ENCODE assay signal across 8 mouse cellular contexts in the genomic region with DNA sequence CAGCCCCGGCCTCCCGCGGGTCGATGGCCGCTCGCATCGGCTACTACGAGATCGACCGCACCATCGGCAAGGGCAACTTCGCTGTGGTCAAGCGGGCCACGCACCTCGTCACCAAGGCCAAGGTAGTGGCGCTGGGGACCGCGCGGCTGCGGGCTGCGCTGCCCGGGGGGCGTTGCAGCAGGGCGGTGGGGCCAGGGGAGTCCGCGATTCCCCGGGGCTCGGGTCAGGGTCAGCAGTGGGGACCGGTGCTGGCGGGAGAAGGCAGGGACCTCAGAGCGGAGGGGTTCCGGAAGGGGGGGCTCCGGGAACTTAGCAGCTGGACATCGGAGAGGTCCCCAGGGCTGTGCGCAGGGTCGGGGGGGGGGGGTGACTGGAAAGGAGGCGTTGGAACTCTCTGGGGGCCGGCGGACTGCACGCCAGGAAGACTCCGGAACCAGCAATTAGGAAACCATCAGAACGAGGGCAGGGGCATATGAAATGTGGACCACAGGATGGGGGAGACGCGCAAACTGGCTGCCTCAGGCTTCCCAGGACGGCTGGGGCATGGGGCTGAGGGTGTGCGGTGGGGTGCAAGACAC. TPM values are rescaled to one million over a fixed set of nuclear protein-coding genes. Genes with fewer than 3 reads are reported as not detected.
DNase-seq lines count a peak whose midpoint lies in the region; ATAC-seq and TF ChIP-seq lines count a peak whose summit lies in the region.

No protein-coding gene starts in this region.

- H3K4me2 ChIP-seq in heart, embryonic 15.5 days, result peak overlapping the region; percentile 85
- peak overlapping the region; percentile 69 for H3K4me2 ChIP-seq in midbrain, embryonic 11.5 days
- peak overlapping the region; percentile 79 for H3K4me2 ChIP-seq in stomach, postnatal 0 days (replicated peaks; ENCODE audit: low read depth)

- peak; percentile 51 for ATAC-seq in heart, embryonic 15.5 days (replicated peaks; ENCODE audit: insufficient number of reproducible peaks, insufficient read depth, low FRiP score, low read depth)
- ATAC-seq in midbrain, embryonic 11.5 days (ENCODE audit: low FRiP score), result peak; percentile 84
- ATAC-seq in stomach, postnatal 0 days (ENCODE audit: low FRiP score, low TSS enrichment), result peak; percentile 62

- no peak for TF ChIP-seq EP300 in stomach, postnatal 0 days (optimal IDR thresholded peaks at IDR 0.05)

- H3K9ac ChIP-seq in heart, embryonic 15.5 days, result peak overlapping the region; percentile 99
- peak overlapping the region; percentile 87 for H3K9ac ChIP-seq in midbrain, embryonic 11.5 days (ENCODE audit: low read length)
- H3K9ac ChIP-seq in stomach, postnatal 0 days (ENCODE audit: low read length), result peak overlapping the region; percentile 98

- H3K27ac ChIP-seq in heart, embryonic 15.5 days, result peak overlapping the region; percentile 93
- peak overlapping the region; percentile 46 for H3K27ac ChIP-seq in midbrain, embryonic 11.5 days (ENCODE audit: low read depth, low read length)
- H3K27ac ChIP-seq in stomach, postnatal 0 days (replicated peaks), result peak overlapping the region; percentile 96

- peaks cover 48% of the 10 kb centered on the region for H3K4me1 ChIP-seq in heart, embryonic 15.5 days (replicated peaks)
- peaks cover 24% of the 10 kb centered on the region for H3K4me1 ChIP-seq in midbrain, embryonic 11.5 days (ENCODE audit: control insufficient read depth, insufficient read depth, low read length)
- H3K4me1 ChIP-seq in stomach, postnatal 0 days (replicated peaks; ENCODE audit: control insufficient read depth, insufficient read depth), result peaks cover 3% of the 10 kb centered on the region; the same call in 1 of the 2 replicates

- no peaks in the 10 kb centered on the region for H3K9me3 ChIP-seq in heart, embryonic 15.5 days (replicated peaks)
- H3K9me3 ChIP-seq in midbrain, embryonic 11.5 days (ENCODE audit: control insufficient read depth, low read length), result no peaks in the 10 kb centered on the region
- H3K9me3 ChIP-seq in stomach, postnatal 0 days (ENCODE audit: control insufficient read depth, low read length), result no peaks in the 10 kb centered on the region

- H3K27me3 ChIP-seq in heart, embryonic 15.5 days, result no peaks in the 10 kb centered on the region
- H3K27me3 ChIP-seq in midbrain, embryonic 11.5 days (ENCODE audit: control insufficient read depth, insufficient read depth, low read length), result no peaks in the 10 kb centered on the region
- H3K27me3 ChIP-seq in stomach, postnatal 0 days (ENCODE audit: control insufficient read depth, insufficient read depth, low read length), result no peaks in the 10 kb centered on the region

- peak; percentile 64 for DNase-seq in kidney, adult 11 months
- no peak for DNase-seq in kidney, postnatal 14 days
- peak; percentile 55 for DNase-seq in MN1 (ENCODE audit: low spot score)
- peak; percentile 73 for DNase-seq in embryo, embryonic 9.5 days (ENCODE audit: extremely low spot score)
- DNase-seq in kidney, postnatal 36 days, result peak; percentile 41 to 61
- peak; percentile 97 for DNase-seq in midbrain, embryonic 11.5 days (ENCODE audit: low spot score, missing footprints)
- DNase-seq in stomach, postnatal 0 days (ENCODE audit: low spot score), result no peak

- H3K36me3 ChIP-seq in heart, embryonic 15.5 days, result no peaks in the 10 kb centered on the region
- H3K36me3 ChIP-seq in midbrain, embryonic 11.5 days (ENCODE audit: control insufficient read depth, insufficient read depth, low read length), result no peaks in the 10 kb centered on the region; the same call in 1 of the 2 replicates
- no peaks in the 10 kb centered on the region for H3K36me3 ChIP-seq in stomach, postnatal 0 days (ENCODE audit: control insufficient read depth, insufficient read depth, low read length)

- WGBS in heart, embryonic 15.5 days, result under 1% methylated on average over 46 of the region's 46 CpGs
- under 1% methylated on average over 38 of the region's 46 CpGs for WGBS in midbrain, embryonic 11.5 days
- WGBS in stomach, postnatal 0 days, result under 1% methylated on average over 36 of the region's 46 CpGs

- TF ChIP-seq CTCF in stomach, postnatal 0 days (IDR thresholded peaks at IDR 0.05; ENCODE audit: low read depth), result no peak

- H3K4me3 ChIP-seq in heart, embryonic 15.5 days, result peak overlapping the region; percentile 82
- H3K4me3 ChIP-seq in midbrain, embryonic 11.5 days (ENCODE audit: low read depth, low read length), result peak overlapping the region; percentile 59
- peak overlapping the region; percentile 98 for H3K4me3 ChIP-seq in stomach, postnatal 0 days (ENCODE audit: low read depth, low read length)

RNA-seq across cellular contexts. Expression of a gene that starts 0.5 kb away (rescaled TPM):
- 11.7 and 14.4 TPM in 2 replicates for polyA plus RNA-seq in heart, embryonic 15.5 days (2015; fragmentation: Nextera tagmentation; extraction: Ambion mirVana)
- 8.7 and 8.9 TPM in 2 replicates for polyA plus RNA-seq in midbrain, embryonic 11.5 days (2014; fragmentation: Nextera tagmentation; extraction: Ambion mirVana)
- 6.6 and 6.8 TPM in 2 replicates for polyA plus RNA-seq in stomach, postnatal 0 days (2015; fragmentation: Nextera tagmentation; extraction: Ambion mirVana)

RNA-seq across cellular contexts. Expression of a gene that starts 0.6 kb away (rescaled TPM):
- 105 and 124 TPM in 2 replicates for polyA plus RNA-seq in heart, embryonic 15.5 days (2015; fragmentation: Nextera tagmentation; extraction: Ambion mirVana)
- polyA plus RNA-seq in midbrain, embryonic 11.5 days (2014; fragmentation: Nextera tagmentation; extraction: Ambion mirVana), result 274 and 275 TPM in 2 replicates
- 70.8 and 79.0 TPM in 2 replicates for polyA plus RNA-seq in stomach, postnatal 0 days (2015; fragmentation: Nextera tagmentation; extraction: Ambion mirVana)

RNA-seq across cellular contexts. Expression of a gene that starts 58.0 kb away (rescaled TPM):
- polyA plus RNA-seq in heart, embryonic 15.5 days (2015; fragmentation: Nextera tagmentation; extraction: Ambion mirVana), result 31.4 and 41.7 TPM in 2 replicates
- polyA plus RNA-seq in midbrain, embryonic 11.5 days (2014; fragmentation: Nextera tagmentation; extraction: Ambion mirVana), result 20.0 and 21.7 TPM in 2 replicates
- 41.0 and 46.1 TPM in 2 replicates for polyA plus RNA-seq in stomach, postnatal 0 days (2015; fragmentation: Nextera tagmentation; extraction: Ambion mirVana)

Comparison
In these comparisons a context has a peak if more than half of its experiments do, and no peak if none do; other contexts are left out.
1. DNase-seq: peak in kidney, adult 11 months (single experiment), MN1 (single experiment), embryo, embryonic 9.5 days (single experiment), kidney, postnatal 36 days (2 of 2) and midbrain, embryonic 11.5 days (single experiment); none in kidney, postnatal 14 days (single experiment) and stomach, postnatal 0 days (single experiment).
2. H3K27ac ChIP-seq: peak in every context shown above with its lines; median percentile 96 in stomach, postnatal 0 days; 93 in heart, embryonic 15.5 days; 46 in midbrain, embryonic 11.5 days.
3. Peak in every context shown above with its lines, with median percentiles within 50 percentile points of each other: ATAC-seq, H3K4me2 ChIP-seq, H3K4me3 ChIP-seq and H3K9ac ChIP-seq.